Mouse (Mus musculus): ENCODE measurements around the gene Acox3. TPM values are rescaled to one million over a fixed set of nuclear protein-coding genes. Genes with fewer than 3 reads are reported as not detected.

Acox3 gene
- total RNA-seq, 2 experiments from 2014 or later = 30.5 to 41.1 TPM

DNA sequence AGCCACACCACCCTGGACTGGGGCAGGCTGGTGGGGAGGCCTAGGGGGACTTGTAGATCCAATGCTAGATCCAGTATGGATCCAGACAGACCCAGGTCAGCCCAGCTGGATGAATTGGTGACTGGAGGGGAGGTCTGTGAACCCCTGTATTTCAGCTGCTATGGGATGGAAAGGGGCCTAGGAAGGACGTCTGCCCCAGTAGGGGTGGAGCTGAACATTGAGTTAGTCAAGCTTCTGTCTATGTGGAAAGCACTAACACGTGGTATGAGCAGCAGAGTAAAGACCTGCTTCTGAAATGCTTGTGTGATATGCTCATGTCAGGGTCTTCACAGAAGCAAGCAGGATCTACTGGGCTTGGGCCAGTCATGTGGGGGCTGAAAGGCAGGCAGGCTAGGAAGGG is 65.4 kb downstream of the Acox3 start:
- no peak for DNase-seq

DNA sequence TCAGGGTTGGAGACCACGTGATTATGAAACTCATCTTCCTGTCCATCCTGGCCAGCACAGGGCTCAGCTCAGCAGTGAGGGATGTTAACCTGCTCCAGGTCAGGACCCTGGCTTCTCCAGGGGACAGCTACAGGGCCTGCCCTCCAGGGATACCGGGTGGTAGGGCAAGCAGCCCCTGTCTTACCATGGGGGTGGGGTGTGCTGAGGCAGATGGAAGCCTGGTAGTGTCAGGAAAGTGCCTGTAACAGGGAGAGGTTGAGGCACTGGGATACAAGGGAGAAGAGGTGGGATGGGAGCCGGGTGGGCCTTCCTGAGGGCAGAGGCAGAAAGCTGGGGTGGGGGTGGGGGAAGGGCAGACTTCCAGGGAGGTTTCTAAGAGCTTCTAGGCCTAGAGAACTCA is 69.5 kb downstream of the Acox3 start:
- DNase-seq = no peak

GRCm38 (mm10) chr5:35652872-35653271 is 70.0 kb downstream of the Acox3 start:
- no peak for DNase-seq

- DNase-seq = peak; percentile 62
These were observed 71.0 kb downstream of the Acox3 start for GRCm38 (mm10) chr5:35653743-35654395.

GRCm38 (mm10) chr5:35655753-35656485 is 73.1 kb downstream of the Acox3 start:
- DNase-seq = no peak

DNA sequence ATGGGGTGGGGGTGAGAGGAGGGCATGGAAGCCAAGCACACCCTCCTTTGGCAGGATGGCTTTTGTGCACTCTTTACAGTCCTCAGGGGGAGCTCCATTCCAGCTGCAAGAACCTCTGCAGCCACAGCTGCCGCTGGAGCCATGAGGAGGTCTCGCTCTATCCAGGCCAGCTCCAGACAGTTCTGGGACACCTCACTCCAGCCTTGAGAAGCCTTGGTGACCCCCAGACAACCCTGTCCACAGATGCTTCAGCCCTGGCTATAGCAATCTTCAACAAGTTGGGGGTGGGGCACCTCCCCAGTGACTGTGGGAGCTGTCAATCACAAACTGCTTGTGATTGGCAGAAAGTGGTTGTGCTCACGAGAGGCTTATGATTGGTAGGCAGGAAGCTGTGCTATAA is 76.7 kb downstream of the Acox3 start:
- DNase-seq = no peak

DNA sequence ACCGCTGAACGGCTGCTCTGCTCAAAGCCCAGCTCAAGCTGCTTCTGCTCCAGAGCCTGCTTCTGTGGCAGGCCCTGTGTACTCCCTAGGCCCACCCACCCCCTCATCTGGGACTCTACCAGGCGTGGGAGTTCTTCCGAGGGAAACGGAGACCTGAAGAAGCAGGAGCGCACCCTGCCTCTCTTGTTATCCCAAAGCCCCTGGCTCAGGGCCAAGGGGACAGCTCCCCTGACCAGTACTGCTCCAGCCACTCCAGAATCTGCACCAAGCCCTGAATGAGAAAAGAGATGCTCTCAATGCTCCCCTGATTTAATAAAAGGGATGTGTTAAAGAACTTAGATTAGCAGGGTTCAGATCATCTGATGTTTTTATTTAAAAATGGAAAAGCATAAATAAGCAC is 78.4 kb downstream of the Acox3 start:
- no peak for DNase-seq

DNA sequence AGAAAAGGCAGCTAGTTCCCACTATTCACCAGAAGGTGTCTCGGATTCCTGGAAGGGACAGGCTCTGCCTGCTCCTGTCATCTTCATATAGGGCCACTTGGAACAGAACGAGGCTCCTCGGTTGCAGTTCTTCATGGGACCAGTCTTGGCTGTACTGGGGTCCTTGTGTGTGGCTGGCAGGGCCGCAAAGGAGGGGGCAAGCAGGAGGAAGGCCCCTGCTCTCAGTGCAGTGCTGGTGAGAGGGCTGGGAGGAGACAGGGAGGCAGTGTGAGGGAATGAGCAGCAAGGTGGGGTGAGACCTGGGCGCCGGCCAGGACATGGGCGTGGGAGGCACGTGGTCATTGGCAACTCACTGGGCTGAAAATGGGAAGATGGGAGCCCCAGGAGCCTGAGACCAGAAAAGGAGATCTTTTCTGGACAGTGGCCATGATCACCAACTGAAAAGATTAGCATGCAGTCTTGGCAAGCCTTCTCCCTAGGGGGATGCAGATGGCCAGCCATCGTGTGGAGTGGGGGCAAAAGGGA is 79.2 kb downstream of the Acox3 start:
- DNase-seq = no peak

Other genes with a start within 250 kb of the Acox3 start
- 1 to 10 TPM; 1.0 to 4.0 TPM for gene Hmx1, start 193.9 kb upstream of the Acox3 start, total RNA-seq (2021)
- 1 to 10 TPM; 7.8 to 8.3 TPM for gene Cpz, start 57.3 kb upstream of the Acox3 start, total RNA-seq (2021)
- 1 to 10 TPM; 5.6 to 7.9 TPM for gene Trmt44, start 8.0 kb upstream of the Acox3 start, total RNA-seq (2021)
- gene Htra3, start 96.7 kb downstream of the Acox3 start, total RNA-seq (2021) = 10 to 100 TPM; 51.0 to 61.0 TPM
- 10 to 100 TPM in 1 of 2 experiments, 1 to 10 TPM in 1; 9.5 to 17.6 TPM for gene Sh3tc1, start 156.9 kb downstream of the Acox3 start, total RNA-seq (2021)
- gene Ablim2, start 174.8 kb downstream of the Acox3 start, total RNA-seq (2021) = 1 to 10 TPM; 4.0 to 8.9 TPM

All from adrenal gland, postnatal 10 days (tissue).